13 mouse cellular contexts compared by ENCODE assay signal in genomic region chr8:119709703-119710093, GRCm38 (mm10). TPM values are rescaled to one million over a fixed set of nuclear protein-coding genes. Genes with fewer than 3 reads are reported as not detected.
A peak's percentile ranks its signal among the peaks of the same experiment; 100 is the strongest.
DNase-seq lines count a peak whose midpoint lies in the region; ATAC-seq and TF ChIP-seq lines count a peak whose summit lies in the region.
"Had no signal": no experiment of that assay in that cellular context is flagged by ENCODE, and none has a peak within 500 bp of the region (broad histone marks: within the 10 kb centered on the region; RNA-seq: fewer than 3 reads in every experiment).

No protein-coding gene starts in this region.

- H3K27ac ChIP-seq in liver, adult 2 months (replicated peaks; ENCODE audit: insufficient read depth, low read depth, low read length) = no peak overlapping the region
- no peak overlapping the region for H3K27ac ChIP-seq in liver, embryonic 12.5 days
- no peak overlapping the region for H3K27ac ChIP-seq in intestine, embryonic 15.5 days
- H3K27ac ChIP-seq: left cerebral cortex, adult 2 months; lung, embryonic 15.5 days had no signal

- WGBS in liver, adult 2 months = 51% methylated on average over 11 of the region's 11 CpGs
- 56% methylated on average over 11 of the region's 11 CpGs for WGBS in liver, embryonic 12.5 days (ENCODE audit: insufficient replicate concordance)
- 78% methylated on average over 11 of the region's 11 CpGs for WGBS in intestine, embryonic 15.5 days

- no peak for ATAC-seq in liver, embryonic 12.5 days
- ATAC-seq in intestine, embryonic 15.5 days = peak; percentile 37; the same call in 1 of the 2 replicates
- peak; percentile 55 for ATAC-seq in neutrophil, adult 5-6 weeks (ENCODE audit: extremely low read depth, insufficient number of reproducible peaks, low FRiP score, poor library complexity, severe bottlenecking)

- TF ChIP-seq POLR2A in liver, adult 2 months (IDR thresholded peaks at IDR 0.05; ENCODE audit: extremely low read depth, insufficient read depth, low read length) = no peak

- H3K4me1 ChIP-seq in liver, adult 2 months (ENCODE audit: control insufficient read depth, insufficient read depth, low read length) = no peaks in the 10 kb centered on the region; the same call in 1 of the 2 replicates
- peaks cover 6% of the 10 kb centered on the region; the same call in 1 of the 2 replicates for H3K4me1 ChIP-seq in liver, embryonic 12.5 days
- H3K4me1 ChIP-seq in intestine, embryonic 15.5 days (replicated peaks) = peaks cover 19% of the 10 kb centered on the region; the same call in 1 of the 2 replicates

- peak; percentile 16 for DNase-seq in liver, adult 2 months (ENCODE audit: extremely low read depth, low read depth, low spot score)
- peak; percentile 16 for DNase-seq in adipocyte (ENCODE audit: low spot score)
- DNase-seq in right cerebral cortex, adult 2 months (ENCODE audit: low spot score in 2 of 2) = no peak
- no peak for DNase-seq in heart, postnatal 36 days
- DNase-seq: kidney, adult 9 months; right cerebral cortex, adult 18-20 months; thymus, postnatal 25 days had no signal

- no peak for TF ChIP-seq CTCF in liver, adult 2 months (IDR thresholded peaks at IDR 0.05; ENCODE audit: low read depth, low read length)

- H3K36me3 ChIP-seq in liver, adult 2 months (ENCODE audit: control insufficient read depth, insufficient read depth, low read length) = no peaks in the 10 kb centered on the region
- no peaks in the 10 kb centered on the region for H3K36me3 ChIP-seq in liver, embryonic 12.5 days
- H3K36me3 ChIP-seq in intestine, embryonic 15.5 days = no peaks in the 10 kb centered on the region
- H3K36me3 ChIP-seq: lung, embryonic 15.5 days had no signal

- no peaks in the 10 kb centered on the region for H3K9me3 ChIP-seq in liver, embryonic 12.5 days (replicated peaks)
- no peaks in the 10 kb centered on the region for H3K9me3 ChIP-seq in intestine, embryonic 15.5 days
- H3K9me3 ChIP-seq: lung, embryonic 15.5 days had no signal

- H3K79me2 ChIP-seq in liver, adult 2 months (ENCODE audit: control insufficient read depth, insufficient read depth, low read length) = no peaks in the 10 kb centered on the region

- no peak overlapping the region for H3K4me2 ChIP-seq in liver, embryonic 12.5 days
- no peak overlapping the region for H3K4me2 ChIP-seq in intestine, embryonic 15.5 days (replicated peaks)
- H3K4me2 ChIP-seq: lung, embryonic 15.5 days had no signal

- no peak overlapping the region for H3K4me3 ChIP-seq in liver, adult 2 months (ENCODE audit: insufficient read depth, low read depth, low read length)
- H3K4me3 ChIP-seq in liver, embryonic 12.5 days = no peak overlapping the region
- H3K4me3 ChIP-seq in intestine, embryonic 15.5 days (replicated peaks) = no peak overlapping the region
- H3K4me3 ChIP-seq: erythroblast, embryonic 14.5 days; left cerebral cortex, adult 2 months; lung, embryonic 15.5 days had no signal

- no peak overlapping the region for H3K9ac ChIP-seq in liver, adult 2 months (ENCODE audit: low read depth, low read length)
- H3K9ac ChIP-seq in liver, embryonic 12.5 days = no peak overlapping the region
- H3K9ac ChIP-seq in intestine, embryonic 15.5 days = no peak overlapping the region
- H3K9ac ChIP-seq: lung, embryonic 15.5 days had no signal

- no peaks in the 10 kb centered on the region for H3K27me3 ChIP-seq in liver, adult 2 months (ENCODE audit: control insufficient read depth, insufficient read depth, low read length)
- peaks cover 19% of the 10 kb centered on the region for H3K27me3 ChIP-seq in liver, embryonic 12.5 days (replicated peaks)
- H3K27me3 ChIP-seq in intestine, embryonic 15.5 days (replicated peaks) = no peaks in the 10 kb centered on the region
- H3K27me3 ChIP-seq: lung, embryonic 15.5 days had no signal

- intact Hi-C loops in heart, postnatal 36 days (cut with DNase I) = no loop called here

RNA-seq across cellular contexts. Expression of gene Atp2c2, which starts 9.9 kb away (rescaled TPM):
- not detected in 2 replicates for total RNA-seq in liver, adult 2 months (2014; rRNA removed)
- 0.04 TPM in 1 of 2 replicates, not detected in the other for polyA plus RNA-seq in liver, adult 2 months (2012; rRNA removed)
- polyA plus RNA-seq in liver, embryonic 12.5 days (2016; fragmentation: Nextera tagmentation; extraction: Ambion mirVana) = 0.07 and 0.14 TPM in 2 replicates
- polyA plus RNA-seq in intestine, embryonic 15.5 days (2015; fragmentation: Nextera tagmentation; extraction: Ambion mirVana) = 4.4 and 5.8 TPM in 2 replicates
- not detected in 2 replicates for total RNA-seq in neutrophil, adult 5-6 weeks (2017)
- total RNA-seq in heart, postnatal 36 days (2021) = not detected
- polyA plus RNA-seq: erythroblast, embryonic 14.5 days had no signal

RNA-seq across cellular contexts. Expression of gene Wfdc1, which starts 43.5 kb away (rescaled TPM):
- 6.6 and 8.4 TPM in 2 replicates for total RNA-seq in liver, adult 2 months (2014; rRNA removed)
- 11.8 and 16.2 TPM in 2 replicates for polyA plus RNA-seq in liver, adult 2 months (2012; rRNA removed)
- polyA plus RNA-seq in liver, embryonic 12.5 days (2016; fragmentation: Nextera tagmentation; extraction: Ambion mirVana) = 0.41 and 0.66 TPM in 2 replicates
- polyA plus RNA-seq in intestine, embryonic 15.5 days (2015; fragmentation: Nextera tagmentation; extraction: Ambion mirVana) = 4.5 and 4.6 TPM in 2 replicates
- not detected in 2 replicates for total RNA-seq in neutrophil, adult 5-6 weeks (2017)
- 10 to 100 TPM; 33.5 to 40.7 TPM for total RNA-seq in heart, postnatal 36 days (2021)
- polyA plus RNA-seq: erythroblast, embryonic 14.5 days had no signal

Comparison
In these comparisons a context has a peak if more than half of its experiments do, and no peak if none do; other contexts are left out.
1. DNase-seq: peak in liver, adult 2 months (single experiment) and adipocyte (single experiment); none in right cerebral cortex, adult 2 months (0 of 2) and heart, postnatal 36 days (0 of 2).